Mouse (Mus musculus): Measurements from ENCODE around the gene Slc7a3. TPM values are rescaled to one million over a fixed set of nuclear protein-coding genes. Genes with fewer than 3 reads are reported as not detected.

Gene Slc7a3
- polyA plus RNA-seq, 2 experiments: 0.23 to 0.96 TPM

DNA sequence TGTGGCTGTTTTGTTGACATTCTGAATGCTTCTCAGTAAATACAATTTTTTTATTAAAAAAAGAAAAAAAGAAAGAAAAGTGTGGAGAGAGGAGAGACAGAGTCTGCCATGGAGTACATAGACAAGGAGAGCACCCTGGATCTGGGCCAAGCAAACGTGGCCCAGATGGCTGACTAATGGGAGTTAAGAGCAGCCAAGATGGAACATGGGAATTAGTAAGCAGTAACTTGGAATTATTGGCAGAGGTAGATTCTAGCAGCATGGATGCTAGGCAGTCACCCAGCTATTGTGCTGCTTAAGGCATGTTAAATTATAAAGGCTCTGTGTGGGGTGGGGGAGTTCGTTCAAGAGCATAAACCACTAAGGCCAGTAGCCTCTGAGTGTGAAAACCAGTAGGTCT is 22.3 kb downstream of the Slc7a3 start:
- H3K27me3 ChIP-seq (ENCODE audit: control insufficient read depth, insufficient read depth, low read length): no peaks in the 10 kb centered on the region
- no peak overlapping the region for H3K4me2 ChIP-seq (ENCODE audit: low read depth)
- 48% methylated on average over 2 of the region's 2 CpGs for WGBS (ENCODE audit: insufficient replicate concordance)
- no peaks in the 10 kb centered on the region for H3K9me3 ChIP-seq (ENCODE audit: control insufficient read depth, low read length)
- no peak overlapping the region for H3K27ac ChIP-seq
- no peak for ATAC-seq (ENCODE audit: insufficient read depth)
- no peak overlapping the region for H3K4me3 ChIP-seq (ENCODE audit: insufficient read depth in 1 of 2, low read depth in 2 of 2, low read length in 2 of 2)
- no peak for DNase-seq (ENCODE audit: low read depth in 3 of 3, low spot score in 3 of 3)
- no peak for TF ChIP-seq CTCF (IDR thresholded peaks at IDR 0.05; ENCODE audit: low read depth)
- TF ChIP-seq EP300 (IDR thresholded peaks at IDR 0.05; ENCODE audit: low read depth): no peak
- H3K36me3 ChIP-seq (replicated peaks; ENCODE audit: control insufficient read depth, insufficient read depth, low read depth): no peaks in the 10 kb centered on the region
- no peaks in the 10 kb centered on the region for H3K4me1 ChIP-seq (replicated peaks; ENCODE audit: control insufficient read depth in 2 of 2, insufficient read depth in 2 of 2, low read length in 1 of 2)
- no peak overlapping the region for H3K9ac ChIP-seq (replicated peaks)

DNA sequence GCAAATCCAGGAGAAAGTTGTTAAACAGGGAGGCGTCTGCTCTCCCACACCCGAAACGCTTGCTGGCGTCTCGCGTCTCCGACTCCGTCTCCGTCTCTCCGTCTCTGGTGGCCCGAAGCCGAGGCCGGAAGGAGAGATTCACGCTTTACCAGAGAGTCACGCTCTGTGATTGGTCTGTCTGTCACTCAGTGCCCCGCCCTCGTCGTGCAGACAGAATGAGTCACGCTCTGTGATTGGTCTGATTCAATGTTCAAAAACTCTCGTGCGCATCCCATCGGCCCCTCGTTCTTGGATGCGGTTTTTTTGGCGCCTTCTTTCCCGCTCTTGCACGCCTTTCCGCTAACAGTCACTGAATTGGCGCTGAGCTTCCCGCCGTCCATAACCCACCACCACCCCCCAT is 26.3 kb downstream of the Slc7a3 start, which contains the start of gene Tex11:
Tex11 (minus strand) TSS at position 127 of the 400 bp plus-strand sequence.
- DNase-seq (ENCODE audit: low read depth in 3 of 3, low spot score in 3 of 3) (no peak), ATAC-seq (ENCODE audit: insufficient read depth) (no peak)
- no peak for TF ChIP-seq CTCF (IDR thresholded peaks at IDR 0.05; ENCODE audit: low read depth)
- TF ChIP-seq EP300 (IDR thresholded peaks at IDR 0.05; ENCODE audit: low read depth): no peak
- H3K27ac ChIP-seq: no peak within 1 kb of the TSS
- H3K4me2 ChIP-seq (ENCODE audit: low read depth): no peak within 1 kb of the TSS
- H3K4me3 ChIP-seq (ENCODE audit: insufficient read depth in 1 of 2, low read depth in 2 of 2, low read length in 2 of 2): no peak within 1 kb of the TSS
- 78% methylated on average over 31 of the region's 31 CpGs for WGBS (ENCODE audit: insufficient replicate concordance)
- H3K9me3 ChIP-seq (ENCODE audit: control insufficient read depth, low read length): no peaks in the 10 kb centered on the region
- no peak within 1 kb of the TSS for H3K9ac ChIP-seq (replicated peaks)
- H3K36me3 ChIP-seq (replicated peaks; ENCODE audit: control insufficient read depth, insufficient read depth, low read depth): no peaks in the 10 kb centered on the region
- no peaks in the 10 kb centered on the region for H3K4me1 ChIP-seq (replicated peaks; ENCODE audit: control insufficient read depth in 2 of 2, insufficient read depth in 2 of 2, low read length in 1 of 2)
- H3K27me3 ChIP-seq (ENCODE audit: control insufficient read depth, insufficient read depth, low read length): no peaks in the 10 kb centered on the region

Other genes starting within 250 kb of the Slc7a3 start
- 0.04 TPM in 1 of 2 replicates, not detected in the other for gene Tex11, start 26.4 kb downstream of the Slc7a3 start, polyA plus RNA-seq (2012; rRNA removed)
- gene Tex11, start 26.4 kb downstream of the Slc7a3 start, polyA plus RNA-seq (2014; fragmentation: Nextera tagmentation; extraction: Ambion mirVana): 0.05 and 0.18 TPM in 2 replicates
- gene Snx12, start 136.5 kb upstream of the Slc7a3 start, polyA plus RNA-seq (2012; rRNA removed): 8.2 and 11.3 TPM in 2 replicates
- 15.9 and 16.8 TPM in 2 replicates for gene Snx12, start 136.5 kb upstream of the Slc7a3 start, polyA plus RNA-seq (2014; fragmentation: Nextera tagmentation; extraction: Ambion mirVana)
- gene Foxo4, start 168.5 kb upstream of the Slc7a3 start, polyA plus RNA-seq (2012; rRNA removed): 10.3 and 11.8 TPM in 2 replicates
- 1.4 and 1.8 TPM in 2 replicates for gene Foxo4, start 168.5 kb upstream of the Slc7a3 start, polyA plus RNA-seq (2014; fragmentation: Nextera tagmentation; extraction: Ambion mirVana)
- gene Gm614, start 178.0 kb upstream of the Slc7a3 start, polyA plus RNA-seq (2012; rRNA removed): 0.06 TPM in 1 of 2 replicates, not detected in the other
- gene Gm614, start 178.0 kb upstream of the Slc7a3 start, polyA plus RNA-seq (2014; fragmentation: Nextera tagmentation; extraction: Ambion mirVana): not detected in 2 replicates
- gene Il2rg, start 182.2 kb upstream of the Slc7a3 start, polyA plus RNA-seq (2012; rRNA removed): 5.5 and 6.4 TPM in 2 replicates
- gene Il2rg, start 182.2 kb upstream of the Slc7a3 start, polyA plus RNA-seq (2014; fragmentation: Nextera tagmentation; extraction: Ambion mirVana): 7.8 and 8.3 TPM in 2 replicates
- gene Gm20489, start 183.0 kb upstream of the Slc7a3 start, polyA plus RNA-seq (2012; rRNA removed): not detected in 2 replicates
- gene Gm20489, start 183.0 kb upstream of the Slc7a3 start, polyA plus RNA-seq (2014; fragmentation: Nextera tagmentation; extraction: Ambion mirVana): not detected in 2 replicates
- gene Med12, start 188.0 kb upstream of the Slc7a3 start, polyA plus RNA-seq (2012; rRNA removed): 34.3 and 37.8 TPM in 2 replicates
- 21.9 and 27.5 TPM in 2 replicates for gene Med12, start 188.0 kb upstream of the Slc7a3 start, polyA plus RNA-seq (2014; fragmentation: Nextera tagmentation; extraction: Ambion mirVana)
- gene Nlgn3, start 213.1 kb upstream of the Slc7a3 start, polyA plus RNA-seq (2012; rRNA removed): 0.03 and 0.06 TPM in 2 replicates
- 0.05 and 0.08 TPM in 2 replicates for gene Nlgn3, start 213.1 kb upstream of the Slc7a3 start, polyA plus RNA-seq (2014; fragmentation: Nextera tagmentation; extraction: Ambion mirVana)